Mouse (Mus musculus): ENCODE results near the gene Gm136.

- TF ChIP-seq TAL1 (conservative IDR thresholded peaks at IDR 0.05; ENCODE audit: low read depth, low read length) (no peak), CTCF (IDR thresholded peaks at IDR 0.05; ENCODE audit: low read depth, low read length) (no peak), POLR2AphosphoS5 (IDR thresholded peaks at IDR 0.05; ENCODE audit: insufficient replicate concordance, low read depth, low read length) (no peak)
These were observed 32.9 kb downstream of the Gm136 start for GRCm38 (mm10) chr4:34723186-34723585.
